Mouse (Mus musculus) erythroblast, embryonic 14.5 days (primary cell): Measurements from ENCODE around the gene Wfdc3.

Experiments
- GATA1 ChIP-seq: IDR thresholded peaks from 2 replicates; pipeline ENCODE4 v1.6.1; 2012; ENCODE audit warnings: low read length, inconsistent platforms, mixed read lengths
- TAL1 ChIP-seq: IDR thresholded peaks from 3 replicates; pipeline ENCODE4 v1.6.1; 2012; ENCODE audit warnings: low read length, inconsistent platforms, mixed read lengths

GRCm38 (mm10) chr2:164792400-164793190 is 46.9 kb upstream of the Wfdc3 start:
- TF ChIP-seq TAL1 (no peak), GATA1 (no peak)
